Mouse (Mus musculus) limb, embryonic 12.5 days (tissue): ENCODE results near the gene Irf1. TPM values are rescaled to one million over a fixed set of nuclear protein-coding genes. Genes with fewer than 3 reads are reported as not detected.
"Not testable (repeated sequence)": the region's sequence is repeated elsewhere in the genome, so short reads cannot be mapped to it uniquely, and the experiment has no call there.

Experiments used
- ATAC-seq: fragments of 200-750 bp; cut with Nextera tagmentation; 2 replicates; pipeline ENCODE4 v1.8.0; 2017; ENCODE audit warnings: low read depth, moderate TSS enrichment; ENCODE audit not compliant: insufficient number of reproducible peaks, insufficient read depth, low FRiP score, low TSS enrichment
- H3K27ac ChIP-seq: fragments of 300-500 bp; sonication (generic); 2 replicates; pipeline ENCODE4 v1.5.1; 2016; ENCODE audit warnings: mild to moderate bottlenecking, moderate library complexity
- H3K27me3 ChIP-seq: fragments of 300-500 bp; sonication (generic); 2 replicates; pipeline ENCODE4 v1.6.1; 2016; ENCODE audit warnings: mild to moderate bottlenecking, moderate library complexity
- H3K36me3 ChIP-seq: fragments of 300-500 bp; sonication (generic); 2 replicates; pipeline ENCODE4 v1.6.1; 2016; ENCODE audit warnings: mild to moderate bottlenecking, moderate library complexity
- H3K4me1 ChIP-seq: fragments of 300-500 bp; sonication (generic); replicated peaks from 2 replicates; pipeline ENCODE4 v1.6.1; 2016
- H3K4me2 ChIP-seq: fragments of 300-500 bp; sonication (generic); 2 replicates; pipeline ENCODE4 v1.6.1; 2016; ENCODE audit warnings: mild to moderate bottlenecking, moderate library complexity
- H3K4me3 ChIP-seq: fragments of 300-500 bp; sonication (generic); replicated peaks from 2 replicates; pipeline ENCODE4 v1.5.1; 2016; ENCODE audit warnings: mild to moderate bottlenecking
- H3K9ac ChIP-seq: fragments of 300-500 bp; sonication (generic); replicated peaks from 2 replicates; pipeline ENCODE4 v1.6.1; 2016; ENCODE audit warnings: mild to moderate bottlenecking, moderate library complexity
- H3K9me3 ChIP-seq: fragments of 300-500 bp; sonication (generic); 2 replicates; pipeline ENCODE4 v1.6.1; 2016; ENCODE audit warnings: mild to moderate bottlenecking, moderate library complexity
- WGBS: fragments of 180-500 bp; shearing (Covaris S2); methylation state at CpG from one replicate; pipeline ENCODE4 v1.1.7; 2016; 5-methylcytosine and 5-hydroxymethylcytosine counted together
- polyA plus RNA-seq: library from polyadenylated mRNA; unstranded; fragments of >200 nt; fragmentation: Nextera tagmentation; extraction: Ambion mirVana; gene quantifications from 2 replicates; pipeline ENCODE4 v1.2.1, GENCODE M21; 2016

The Irf1 gene
- polyA plus RNA-seq, 1 experiment from 2014 or later, result 8.5 TPM

DNA sequence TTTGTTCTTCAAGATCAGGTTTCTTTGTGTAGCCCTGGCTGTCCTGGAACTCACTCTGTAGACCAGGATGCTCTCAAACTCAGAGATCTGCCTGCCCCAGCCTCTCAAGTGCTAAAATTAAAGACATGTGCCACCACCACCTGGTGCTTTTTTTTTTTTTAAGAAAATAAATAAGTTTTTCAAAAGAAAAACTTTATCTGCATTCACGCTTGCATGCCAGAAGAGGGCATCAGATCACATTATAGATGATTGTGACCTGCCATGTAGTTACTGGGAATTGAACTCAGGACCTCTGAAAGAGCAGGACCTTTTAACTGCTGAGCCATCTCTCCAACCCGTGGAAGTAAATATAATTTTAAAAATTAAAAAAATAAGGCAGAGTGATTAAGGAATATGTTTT is 24.6 kb upstream of the Irf1 start:
- no peak for ATAC-seq
- H3K4me3 ChIP-seq, result no peak overlapping the region
- no peaks in the 10 kb centered on the region; the same call in 1 of the 2 replicates for H3K27me3 ChIP-seq
- WGBS, result 91% methylated on average over 2 of the region's 2 CpGs
- no peaks in the 10 kb centered on the region for H3K9me3 ChIP-seq
- H3K9ac ChIP-seq, result no peak overlapping the region
- no peak overlapping the region for H3K4me2 ChIP-seq
- H3K27ac ChIP-seq, result no peak overlapping the region
- H3K4me1 ChIP-seq, result no peaks in the 10 kb centered on the region
- H3K36me3 ChIP-seq, result no peaks in the 10 kb centered on the region

DNA sequence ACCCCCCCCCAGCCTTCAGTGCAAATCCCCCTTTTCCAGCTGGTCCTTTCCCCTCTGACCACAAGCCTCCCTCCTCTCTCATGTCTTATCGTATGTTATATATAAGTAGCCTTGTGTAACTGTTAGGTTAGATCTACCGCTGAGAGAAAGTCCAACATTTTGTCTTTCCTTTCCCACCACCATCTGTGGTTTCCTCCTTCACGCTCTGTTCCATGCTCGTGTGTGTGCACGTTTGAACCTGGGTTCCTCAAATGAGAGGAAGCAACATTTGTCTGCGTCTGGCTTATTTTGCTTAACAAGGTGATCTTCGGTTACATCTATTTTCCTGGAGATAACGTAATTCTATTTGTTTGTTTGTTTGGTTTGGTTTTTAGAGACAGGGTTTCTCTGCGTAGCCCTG is 21.8 kb upstream of the Irf1 start:
- H3K27ac ChIP-seq, result no peak overlapping the region
- H3K4me2 ChIP-seq, result no peak overlapping the region
- H3K4me1 ChIP-seq, result no peaks in the 10 kb centered on the region
- no peak for ATAC-seq
- no peaks in the 10 kb centered on the region; the same call in 1 of the 2 replicates for H3K27me3 ChIP-seq
- no peak overlapping the region for H3K4me3 ChIP-seq
- no peak overlapping the region for H3K9ac ChIP-seq
- 89% methylated on average over 9 of the region's 9 CpGs for WGBS
- H3K9me3 ChIP-seq, result no peaks in the 10 kb centered on the region
- no peaks in the 10 kb centered on the region for H3K36me3 ChIP-seq

DNA sequence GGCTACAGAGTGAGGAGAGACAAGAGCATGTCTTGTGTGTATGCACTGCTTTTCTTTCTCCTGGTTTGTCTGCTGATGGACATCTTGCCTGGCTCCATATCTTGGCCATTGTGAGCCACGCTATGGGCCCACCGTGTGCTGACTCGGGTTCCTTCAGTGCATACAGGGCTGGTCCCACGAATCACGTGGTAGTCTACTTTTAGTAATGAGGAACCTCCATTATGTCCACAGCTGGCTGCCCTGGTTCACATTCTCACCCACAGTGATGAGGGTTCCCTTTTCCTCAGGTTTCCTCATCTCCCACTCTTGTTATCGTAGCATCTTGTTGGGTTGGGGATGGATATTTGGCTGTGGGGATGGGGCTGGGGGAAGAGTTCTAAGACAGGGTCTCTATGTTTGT is 21.2 kb upstream of the Irf1 start:
- H3K4me1 ChIP-seq, result no peaks in the 10 kb centered on the region
- no peak overlapping the region for H3K27ac ChIP-seq
- no peaks in the 10 kb centered on the region for H3K9me3 ChIP-seq
- H3K36me3 ChIP-seq, result no peaks in the 10 kb centered on the region
- H3K27me3 ChIP-seq, result no peaks in the 10 kb centered on the region; the same call in 1 of the 2 replicates
- H3K4me2 ChIP-seq, result no peak overlapping the region
- H3K4me3 ChIP-seq, result no peak overlapping the region
- 91% methylated on average over 6 of the region's 6 CpGs for WGBS
- ATAC-seq, result no peak
- no peak overlapping the region for H3K9ac ChIP-seq

DNA sequence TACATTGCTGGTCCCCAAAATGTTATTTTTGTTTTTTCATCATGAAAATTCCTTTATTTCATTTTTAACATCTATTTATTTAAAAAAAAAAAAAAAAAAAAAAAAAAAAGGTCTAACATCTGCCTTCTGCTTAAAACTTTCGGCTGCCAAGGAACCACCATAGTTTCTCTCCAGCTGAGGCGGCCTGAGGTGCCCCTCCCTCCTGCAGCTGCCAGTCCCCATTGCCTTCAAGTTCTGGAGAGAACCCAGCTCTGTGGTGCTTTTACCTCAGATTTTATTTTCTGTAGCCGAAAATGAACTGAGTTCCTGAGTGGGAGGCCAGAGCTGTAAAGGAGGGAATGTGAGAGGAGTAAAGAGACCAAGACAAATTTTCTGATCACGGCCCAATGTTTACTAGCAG is 20.5 kb upstream of the Irf1 start:
- Histone ChIP-seq H3K27me3 (no peaks in the 10 kb centered on the region; the same call in 1 of the 2 replicates), H3K27ac (no peak overlapping the region)
- 66% methylated on average over 4 of the region's 4 CpGs for WGBS

DNA sequence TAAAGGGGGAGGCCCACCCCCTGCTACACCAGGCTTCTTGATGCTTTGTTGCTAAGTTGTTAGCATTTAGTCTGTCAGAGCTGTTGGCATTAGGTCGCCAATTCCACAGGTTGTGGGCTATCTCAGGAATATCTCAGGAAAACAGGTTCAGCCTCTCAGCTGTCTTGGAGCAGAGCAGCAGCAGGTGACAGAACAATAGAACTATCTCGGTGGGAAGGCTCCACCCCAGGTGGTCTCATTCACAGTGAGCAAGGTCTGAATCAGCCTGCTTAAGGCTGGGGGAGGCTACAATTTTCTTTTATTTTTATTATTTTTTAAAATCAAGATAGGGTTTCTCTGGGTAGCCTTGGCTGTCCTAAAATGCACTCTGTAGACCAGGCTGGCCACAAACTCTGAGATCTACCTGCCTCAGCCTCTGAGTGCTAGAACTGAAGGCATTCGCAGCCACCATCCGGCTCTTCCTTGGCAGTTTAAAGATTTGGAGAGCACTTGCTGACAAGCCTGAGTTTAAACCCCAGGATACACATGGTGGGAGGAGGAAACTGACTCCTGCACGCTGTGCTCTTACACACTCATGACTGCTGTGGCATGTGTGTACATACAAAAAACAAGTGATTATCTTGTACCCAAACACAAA is 20.0 kb upstream of the Irf1 start:
- Histone ChIP-seq H3K27ac (no peak overlapping the region), H3K4me1 (no peaks in the 10 kb centered on the region), H3K4me3 (no peak overlapping the region), H3K9ac (no peak overlapping the region), H3K27me3 (no peaks in the 10 kb centered on the region; the same call in 1 of the 2 replicates), H3K36me3 (no peaks in the 10 kb centered on the region), H3K4me2 (no peak overlapping the region), H3K9me3 (no peaks in the 10 kb centered on the region)
- 60% methylated on average over 5 of the region's 5 CpGs for WGBS
- no peak for ATAC-seq

More for the DNA sequence above, 20.5 kb upstream of the Irf1 start:
- H3K9me3 ChIP-seq, result no peaks in the 10 kb centered on the region
- H3K9ac ChIP-seq, result no peak overlapping the region
- H3K4me2 ChIP-seq, result no peak overlapping the region
- H3K4me3 ChIP-seq, result no peak overlapping the region
- H3K36me3 ChIP-seq, result no peaks in the 10 kb centered on the region
- H3K4me1 ChIP-seq, result no peaks in the 10 kb centered on the region
- ATAC-seq, result no peak

DNA sequence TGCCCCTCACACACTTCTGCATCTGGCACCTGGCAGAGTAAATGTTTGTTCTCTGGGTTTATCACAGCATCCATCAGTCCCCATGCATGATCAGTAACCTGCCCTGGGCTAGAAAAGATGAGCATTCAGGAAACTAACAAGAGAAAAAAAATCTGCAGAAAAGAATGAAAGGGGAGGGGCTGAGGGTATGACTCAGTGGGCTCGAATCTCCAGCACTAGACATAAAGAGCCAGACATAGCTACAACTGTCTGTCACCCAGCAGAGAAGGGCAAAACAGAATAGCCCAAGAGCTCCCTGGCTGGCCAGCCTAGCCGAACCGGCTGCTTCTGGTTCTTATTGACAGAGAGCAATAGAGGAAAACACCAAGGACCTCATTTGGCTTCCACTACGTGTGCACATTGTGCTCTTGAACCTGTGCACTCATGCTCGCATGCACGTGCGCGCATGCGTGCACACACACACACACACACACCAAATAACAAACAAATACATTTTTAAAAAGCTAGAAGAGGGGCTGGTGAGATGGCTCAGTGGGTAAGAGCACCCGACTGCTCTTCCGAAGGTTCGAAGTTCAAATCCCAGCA is 14.7 kb upstream of the Irf1 start:
- H3K36me3 ChIP-seq, result no peaks in the 10 kb centered on the region
- H3K9me3 ChIP-seq, result no peaks in the 10 kb centered on the region
- ATAC-seq, result no peak
- peaks cover 4% of the 10 kb centered on the region; the same call in 1 of the 2 replicates for H3K27me3 ChIP-seq
- H3K4me2 ChIP-seq, result no peak overlapping the region
- H3K9ac ChIP-seq, result no peak overlapping the region
- H3K27ac ChIP-seq, result no peak overlapping the region
- peaks cover 16% of the 10 kb centered on the region for H3K4me1 ChIP-seq
- WGBS, result 83% methylated on average over 12 of the region's 12 CpGs
- no peak overlapping the region for H3K4me3 ChIP-seq

DNA sequence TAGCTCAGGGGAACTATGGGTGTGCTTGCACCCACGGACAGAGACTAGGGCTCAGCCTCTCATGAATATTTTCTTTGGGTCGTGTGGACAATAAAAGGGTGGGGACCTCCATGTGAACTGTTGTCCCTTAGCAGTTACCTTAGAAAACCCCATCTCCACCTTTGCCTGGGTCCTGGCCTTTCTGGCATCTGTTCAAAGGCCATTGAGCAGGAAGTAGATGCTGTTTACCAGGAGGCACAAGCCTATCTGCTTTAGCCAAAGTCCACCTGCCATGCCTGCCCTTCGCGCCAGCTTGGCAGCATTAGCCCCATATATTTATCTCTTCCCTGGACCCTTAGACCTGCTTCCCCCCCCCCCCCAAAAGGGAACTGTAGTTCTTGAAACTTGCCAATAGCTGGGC is 12.2 kb upstream of the Irf1 start:
- H3K27ac ChIP-seq, result no peak overlapping the region
- no peak for ATAC-seq
- no peak overlapping the region for H3K4me3 ChIP-seq
- H3K36me3 ChIP-seq, result no peaks in the 10 kb centered on the region
- H3K9ac ChIP-seq, result no peak overlapping the region
- WGBS, result 89% methylated on average over 4 of the region's 4 CpGs
- no peak overlapping the region for H3K4me2 ChIP-seq
- no peaks in the 10 kb centered on the region for H3K9me3 ChIP-seq
- H3K4me1 ChIP-seq, result peaks cover 37% of the 10 kb centered on the region
- peaks cover 15% of the 10 kb centered on the region for H3K27me3 ChIP-seq

DNA sequence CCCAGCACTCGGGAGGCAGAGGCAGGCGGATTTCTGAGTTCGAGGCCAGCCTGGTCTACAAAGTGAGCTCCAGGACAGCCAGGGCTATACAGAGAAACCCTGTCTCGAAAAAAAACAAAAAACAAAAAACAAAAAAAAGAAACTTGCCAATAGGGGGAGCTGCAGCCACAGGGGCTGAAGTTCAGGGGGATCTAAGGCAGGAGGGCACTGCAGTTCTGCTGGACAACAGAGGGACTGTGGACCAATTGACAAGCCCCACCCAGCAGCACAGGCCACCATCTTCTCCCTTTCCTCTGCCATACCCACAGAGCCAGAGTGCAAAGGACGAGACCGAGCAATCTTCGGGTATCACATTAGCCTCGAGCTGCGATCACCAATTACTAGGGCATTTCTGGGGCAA is 11.8 kb upstream of the Irf1 start:
- not testable (repeated sequence) for H3K4me3 ChIP-seq, H3K9ac ChIP-seq, H3K4me2 ChIP-seq, H3K36me3 ChIP-seq, H3K9me3 ChIP-seq, ATAC-seq, H3K27ac ChIP-seq
- Histone ChIP-seq H3K4me1 (peaks cover 41% of the 10 kb centered on the region), H3K27me3 (peaks cover 15% of the 10 kb centered on the region)
- WGBS, result 69% methylated on average over 9 of the region's 9 CpGs

DNA sequence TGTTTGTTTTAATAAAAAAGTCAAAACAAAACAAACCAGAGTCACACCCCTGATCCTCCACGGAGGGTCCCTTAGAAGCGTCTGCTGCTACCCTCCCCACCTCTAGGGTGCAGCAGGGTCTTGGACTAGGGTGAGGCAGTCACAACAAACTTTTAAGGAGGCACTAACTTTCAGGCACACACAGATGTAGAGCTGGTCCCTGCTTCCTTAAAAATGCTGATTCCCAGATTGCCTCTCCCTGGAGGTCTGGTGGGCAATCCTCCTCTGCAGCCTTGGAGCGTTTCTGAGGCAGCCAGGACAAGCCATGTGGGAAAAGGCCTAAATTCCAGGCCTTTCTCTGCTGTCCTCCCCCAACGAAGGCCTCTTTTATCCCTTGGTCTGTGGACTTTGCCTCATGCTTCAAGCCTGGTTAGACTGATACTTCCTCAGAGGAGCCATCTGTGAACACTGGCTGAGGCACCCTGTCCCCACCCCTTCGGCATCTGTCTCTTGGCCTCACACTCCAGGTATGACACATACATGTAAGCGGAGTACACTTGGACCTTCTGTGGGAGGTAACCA is 10.9 kb upstream of the Irf1 start:
- 34% methylated on average over 6 of the region's 6 CpGs for WGBS
- no peak overlapping the region for H3K4me3 ChIP-seq
- ATAC-seq, result no peak
- H3K27me3 ChIP-seq, result peaks cover 15% of the 10 kb centered on the region
- no peak overlapping the region for H3K27ac ChIP-seq
- no peaks in the 10 kb centered on the region for H3K9me3 ChIP-seq
- H3K4me2 ChIP-seq, result no peak overlapping the region
- no peak overlapping the region for H3K9ac ChIP-seq
- H3K4me1 ChIP-seq, result peaks cover 50% of the 10 kb centered on the region
- H3K36me3 ChIP-seq, result no peaks in the 10 kb centered on the region

DNA sequence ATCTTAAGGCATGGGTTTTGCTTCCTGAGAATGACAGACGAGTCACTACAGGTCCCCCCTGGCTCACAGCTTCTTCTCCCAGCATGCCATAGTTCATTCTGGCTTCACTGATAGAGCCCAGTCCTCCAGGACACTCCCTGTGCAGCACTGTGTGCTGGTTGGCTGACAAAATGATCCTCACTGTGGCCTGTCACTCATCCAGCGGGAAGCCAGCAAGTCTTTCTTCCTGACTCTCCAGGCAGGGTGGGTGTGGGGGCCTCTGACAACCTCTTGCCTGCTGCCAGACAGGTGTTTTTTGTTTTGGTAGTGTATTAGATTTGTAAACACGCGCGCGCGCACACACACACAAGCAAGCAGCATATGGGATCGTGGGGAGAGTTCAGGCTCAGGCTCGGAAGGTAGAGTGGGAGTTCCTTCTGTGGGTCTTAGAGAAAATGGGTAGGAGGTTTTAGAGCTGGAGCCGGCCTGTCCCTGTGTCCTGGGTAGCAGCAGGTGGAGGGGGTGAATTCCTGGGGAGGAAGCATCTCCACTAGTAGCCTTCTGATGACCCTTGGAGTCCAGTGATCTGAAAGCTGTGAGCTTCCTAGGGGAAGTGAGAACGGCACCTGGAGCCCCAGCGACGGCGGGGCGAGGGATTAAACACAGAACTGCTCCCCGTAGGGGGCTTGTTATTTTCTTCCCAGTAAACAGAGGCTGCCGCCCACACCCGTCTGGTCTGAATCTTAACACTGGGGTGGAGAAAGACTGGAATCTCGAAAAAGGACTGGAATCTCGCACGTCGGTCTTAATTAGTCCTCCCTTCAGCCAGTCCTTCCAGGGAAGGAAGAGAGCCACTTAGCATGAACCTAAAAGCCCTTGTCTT is 10.0 kb upstream of the Irf1 start:
- no peak overlapping the region; the same call in 1 of the 2 replicates for H3K9ac ChIP-seq

DNA sequence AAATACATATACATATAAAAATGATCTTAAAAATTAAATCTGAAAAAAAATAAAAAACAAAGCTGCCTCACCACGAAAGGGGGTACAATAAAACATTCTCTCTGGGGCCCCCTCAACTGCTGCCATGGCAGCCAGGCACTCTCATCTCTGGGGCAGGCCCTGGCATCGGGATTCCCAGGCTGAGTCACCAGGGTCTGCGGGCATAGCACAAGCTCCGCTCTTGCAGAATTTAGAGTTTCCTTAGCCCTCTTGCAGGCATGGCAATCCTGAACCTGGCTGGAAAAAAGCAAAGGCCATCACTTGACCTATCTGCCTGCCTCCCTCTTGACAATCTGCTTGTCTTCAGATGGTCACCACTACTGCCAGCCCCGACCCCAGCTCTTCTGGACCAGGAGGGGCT is 8.5 kb upstream of the Irf1 start:
- WGBS, result 69% methylated on average over 5 of the region's 5 CpGs
- H3K36me3 ChIP-seq, result no peaks in the 10 kb centered on the region
- H3K27ac ChIP-seq, result no peak overlapping the region
- H3K27me3 ChIP-seq, result peaks cover 15% of the 10 kb centered on the region
- H3K4me3 ChIP-seq, result no peak overlapping the region
- no peak overlapping the region for H3K9ac ChIP-seq
- H3K4me2 ChIP-seq, result no peak overlapping the region
- H3K4me1 ChIP-seq, result peaks cover 60% of the 10 kb centered on the region
- H3K9me3 ChIP-seq, result no peaks in the 10 kb centered on the region
- no peak for ATAC-seq

More for the DNA sequence above, 10.0 kb upstream of the Irf1 start:
- Histone ChIP-seq H3K4me2 (peak overlapping the region; percentile 39), H3K9me3 (no peaks in the 10 kb centered on the region), H3K4me3 (no peak overlapping the region), H3K27me3 (peaks cover 15% of the 10 kb centered on the region), H3K36me3 (no peaks in the 10 kb centered on the region), H3K4me1 (peaks cover 58% of the 10 kb centered on the region), H3K27ac (no peak overlapping the region)
- ATAC-seq, result no peak
- 6% methylated on average over 22 of the region's 22 CpGs for WGBS
